Mouse (Mus musculus) adrenal gland, adult 2 months (tissue): ENCODE data around the gene Scn2a. TPM values are rescaled to one million over a fixed set of nuclear protein-coding genes. Genes with fewer than 3 reads are reported as not detected.
"Not testable (repeated sequence)": the region's sequence is repeated elsewhere in the genome, so short reads cannot be mapped to it uniquely, and the experiment has no call there.

ENCODE experiments used
- DNase-seq: peaks from one replicate; pipeline ENCODE4 v3.0.0; 2021
- polyA plus RNA-seq: library from polyadenylated mRNA; depleted of rRNA; stranded (reverse); fragments of >200 nt; gene quantifications from 2 replicates; pipeline ENCODE4 v1.2.3, GENCODE M21; 2012; rRNA removed
- total RNA-seq, 2 experiments: library from RNA; stranded (reverse); gene quantifications; 2 replicates each; pipeline ENCODE4 v1.2.3; 2021

Gene Scn2a
- total and polyA plus RNA-seq, 3 experiments = 0.07 to 1.2 (median 0.55) TPM

DNA sequence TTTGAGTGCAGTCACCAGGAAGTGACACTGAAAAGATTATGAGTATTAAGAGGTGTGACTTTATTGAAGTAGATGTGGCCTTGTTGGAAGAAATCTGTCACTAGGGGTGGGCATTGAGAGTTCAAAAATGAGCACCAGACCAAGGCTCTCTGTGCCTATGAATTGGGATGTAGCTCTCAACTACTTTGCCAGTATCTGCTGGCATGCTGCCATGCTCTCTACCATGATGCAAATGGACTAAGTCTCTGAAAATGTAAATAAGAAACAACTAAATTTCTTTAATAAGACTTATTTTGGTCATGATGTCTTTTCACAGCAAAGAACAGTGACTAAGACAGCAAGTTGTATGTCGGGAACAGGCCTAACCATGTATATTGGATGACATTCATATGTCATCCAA lies 79.7 kb downstream of the Scn2a start:
- no peak for DNase-seq

DNA sequence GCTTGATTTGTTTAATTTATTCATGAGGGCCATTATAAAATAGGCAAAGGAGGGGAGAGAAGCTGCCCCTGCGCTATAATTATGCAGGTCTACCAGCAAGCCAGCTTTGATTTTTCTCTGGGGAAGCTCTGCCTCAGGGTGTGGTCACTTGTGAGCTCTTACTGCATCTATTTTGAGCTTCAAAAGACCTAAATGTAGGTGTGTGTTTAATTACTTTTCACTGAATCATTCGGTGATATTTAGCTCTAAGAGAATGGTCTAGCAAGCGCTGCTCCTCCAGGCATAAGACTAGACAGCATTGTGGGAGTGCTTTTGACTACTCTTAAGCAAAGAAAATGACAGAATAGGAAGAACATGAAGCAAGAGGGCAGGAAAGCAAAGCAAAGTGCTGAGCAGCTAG lies 80.6 kb downstream of the Scn2a start:
- no peak for DNase-seq

DNA sequence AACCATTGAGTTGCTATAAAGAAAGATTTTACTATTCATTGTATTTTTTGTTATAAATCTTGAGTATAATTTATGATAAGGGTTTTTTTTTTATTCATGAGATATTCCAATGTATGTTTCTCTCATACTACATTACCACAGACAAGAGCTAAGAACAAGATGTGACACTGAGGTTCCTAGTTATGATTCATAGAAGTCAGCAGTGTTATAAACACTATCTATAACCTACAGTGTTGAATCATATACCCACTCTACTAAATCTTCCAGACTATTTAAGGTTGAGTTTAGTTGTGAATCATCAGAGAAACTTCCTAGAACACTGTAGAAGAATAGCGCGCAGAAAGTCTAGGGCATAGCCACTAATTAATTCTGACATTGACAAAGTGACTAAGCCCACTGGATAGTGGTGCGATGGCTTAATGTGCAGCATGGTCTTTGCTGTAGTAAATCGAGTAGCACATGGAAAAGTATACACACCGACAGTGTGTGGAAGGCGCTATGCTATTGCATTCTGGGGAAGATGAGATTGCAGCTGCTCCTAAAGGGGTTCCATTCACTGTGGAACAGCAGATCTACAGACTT lies 101.7 kb downstream of the Scn2a start:
- DNase-seq = no peak

DNA sequence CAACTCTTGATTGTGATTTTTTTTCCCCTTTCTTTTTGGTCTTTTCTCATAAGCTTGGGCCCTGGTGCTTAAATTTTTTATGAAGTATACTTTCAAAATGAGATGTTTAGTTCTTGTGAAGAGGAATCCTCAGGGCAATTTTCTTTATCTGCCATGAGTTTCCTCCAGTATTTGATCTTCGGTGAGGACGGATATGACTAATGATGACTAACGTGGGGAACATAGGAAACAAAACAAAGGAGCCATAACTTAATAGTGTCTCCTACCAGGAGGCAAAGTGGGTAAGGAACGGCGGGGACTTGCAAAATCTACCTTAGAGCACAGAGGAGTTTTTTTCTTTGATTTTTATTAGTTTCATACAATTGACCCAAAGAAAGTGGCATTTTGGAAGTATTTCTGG lies 124.8 kb downstream of the Scn2a start:
- peak; percentile 3 for DNase-seq

DNA sequence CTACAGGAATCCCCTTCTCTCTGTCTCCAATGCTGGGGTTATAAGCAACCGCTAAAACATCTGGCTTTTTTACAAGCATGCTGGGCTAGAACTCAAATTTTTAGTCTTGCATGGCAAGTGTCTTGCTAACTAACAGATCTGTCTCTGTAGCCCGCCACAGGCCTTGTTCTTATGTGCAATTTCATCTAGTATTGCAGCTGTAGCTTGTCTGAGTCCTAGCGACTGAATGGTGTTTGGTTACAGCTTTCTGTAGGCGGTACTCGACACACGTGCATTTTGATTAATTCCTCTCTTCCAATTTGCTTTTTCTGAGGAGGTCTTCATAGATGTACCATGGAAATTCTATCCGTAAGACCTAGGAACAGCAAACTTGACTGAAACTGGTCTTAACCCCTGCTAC lies 161.9 kb downstream of the Scn2a start:
- no peak for DNase-seq

DNA sequence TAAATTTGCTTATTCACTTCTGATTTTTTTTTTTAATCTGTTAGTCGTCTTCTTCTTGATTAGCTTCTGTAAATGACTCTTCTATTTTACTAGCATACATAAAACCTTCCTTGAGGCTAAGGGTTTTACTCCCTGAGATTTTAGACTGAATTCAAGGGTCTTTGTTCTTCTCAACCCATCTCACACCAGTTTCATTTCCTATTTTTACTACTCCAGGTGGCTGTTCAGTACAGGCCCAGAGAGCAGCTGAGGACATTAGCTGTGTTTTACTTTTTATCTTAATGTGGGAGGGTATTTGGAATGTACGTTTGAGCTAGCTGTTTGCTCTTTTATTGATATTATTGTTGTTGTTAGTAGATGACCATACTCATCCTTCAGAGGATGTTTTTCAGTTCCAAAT lies 162.8 kb downstream of the Scn2a start:
- no peak for DNase-seq

DNA sequence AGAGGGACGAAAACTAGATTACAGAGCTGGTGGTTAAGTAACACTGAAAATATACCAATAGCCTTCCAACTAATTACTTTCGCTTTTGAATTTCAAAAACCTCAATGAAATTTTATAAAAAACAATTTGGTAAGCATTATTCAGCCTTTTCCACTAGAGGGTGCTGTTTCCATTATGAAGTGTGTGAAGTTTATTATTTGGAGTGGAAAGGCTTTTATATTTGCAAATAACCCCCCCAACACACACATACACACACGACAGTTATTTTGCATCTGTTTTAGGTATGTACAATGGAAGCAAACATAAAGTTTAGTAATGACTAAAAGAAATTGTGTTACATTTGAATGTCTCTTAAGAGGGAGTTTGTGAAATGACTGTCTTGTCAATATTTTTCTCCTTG lies 171.9 kb downstream of the Scn2a start:
- no peak for DNase-seq

DNA sequence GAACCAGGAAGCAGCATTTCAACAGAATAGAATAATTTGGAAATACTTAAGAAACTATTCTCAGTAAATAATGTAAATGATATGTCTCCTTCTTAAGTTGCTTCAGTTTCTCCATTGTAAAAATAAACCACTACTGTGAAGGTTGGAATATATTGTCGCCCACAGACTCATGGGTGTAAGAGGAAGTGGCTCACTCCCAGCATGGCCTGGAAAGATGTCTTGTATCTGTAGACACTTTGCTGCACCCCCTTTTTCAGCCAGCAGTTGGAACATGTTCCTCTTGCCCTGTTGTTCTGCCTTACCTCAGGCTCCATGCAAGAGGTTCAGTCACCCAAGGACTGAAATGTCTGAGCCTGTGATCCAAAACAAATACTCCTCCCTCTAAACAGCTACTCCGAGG lies 173.0 kb downstream of the Scn2a start:
- no peak for DNase-seq

DNA sequence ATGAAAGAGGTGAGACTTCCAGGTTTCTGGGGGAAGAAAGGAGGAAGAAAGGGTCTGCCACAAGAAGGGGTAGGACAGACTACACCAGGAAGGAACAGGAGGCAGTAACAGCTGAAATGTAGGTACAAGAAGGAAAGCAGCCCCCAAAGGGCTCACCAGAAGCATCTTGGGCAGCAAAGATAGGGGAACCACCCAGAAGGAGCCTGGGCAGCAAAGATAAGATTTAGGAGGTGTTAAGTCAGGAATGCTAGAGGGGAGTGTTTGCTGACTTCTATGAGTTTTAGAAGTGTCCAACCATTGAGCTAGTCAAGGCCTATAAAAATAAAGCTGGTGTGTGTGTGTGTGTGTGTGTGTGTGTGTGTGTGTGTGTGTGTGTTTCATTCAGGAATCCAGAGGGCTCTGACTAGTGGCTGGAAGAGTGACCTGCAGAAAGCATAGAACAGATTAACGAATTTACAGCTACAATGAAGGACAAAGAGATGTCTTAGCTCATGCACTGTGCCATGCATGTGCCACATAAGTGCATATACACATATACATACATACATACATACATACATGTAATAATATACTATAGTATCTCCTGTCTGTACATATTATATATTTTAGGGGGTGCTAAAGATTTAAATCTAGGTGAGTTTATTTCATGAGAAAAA lies 180.6 kb downstream of the Scn2a start:
- no peak for DNase-seq

DNA sequence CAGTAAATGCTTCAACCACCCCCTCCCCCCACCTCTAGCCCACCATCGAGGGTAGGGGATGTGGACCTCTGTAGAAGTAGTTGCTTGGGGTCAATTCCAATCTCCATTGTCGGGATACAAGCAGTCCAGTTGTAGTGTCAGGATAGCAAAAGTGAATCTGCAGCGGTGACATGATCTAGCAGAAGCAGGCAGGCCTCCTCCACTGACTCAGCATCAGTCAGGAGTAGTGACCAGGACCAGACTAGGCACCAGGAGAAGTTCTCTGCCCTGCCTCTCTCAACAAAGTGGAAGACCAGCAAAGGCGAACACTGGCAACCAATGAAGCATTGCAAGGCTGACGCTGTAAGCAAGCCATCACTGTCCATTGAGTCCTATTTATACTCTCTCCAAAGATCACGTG lies 186.0 kb downstream of the Scn2a start:
- no peak for DNase-seq

DNA sequence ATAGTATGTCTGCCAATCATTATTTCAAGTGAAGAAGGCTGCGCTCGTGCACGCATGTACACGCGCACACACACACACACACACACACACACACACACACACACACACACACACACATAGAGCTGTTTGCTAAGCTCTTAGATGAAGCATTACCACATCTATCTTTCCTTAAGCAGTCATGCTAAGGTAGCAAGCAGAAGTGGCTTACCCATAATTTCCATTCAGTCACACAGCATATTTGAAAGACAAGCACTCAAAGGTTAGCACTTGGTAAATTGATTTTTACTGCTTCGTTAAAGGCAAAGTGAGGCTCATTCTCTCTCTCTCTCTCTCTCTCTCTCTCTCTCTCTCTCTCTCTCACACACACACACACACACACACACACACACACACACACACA lies 190.6 kb downstream of the Scn2a start:
- DNase-seq = not testable (repeated sequence)

Other genes with a start within 250 kb of the Scn2a start
- gene Scn3a, start 53.1 kb upstream of the Scn2a start, total RNA-seq = 1 to 10 TPM; 3.2 to 5.6 TPM
- 0.29 TPM in 2 replicates for gene Scn3a, start 53.1 kb upstream of the Scn2a start, polyA plus RNA-seq
- gene Csrnp3, start 225.0 kb downstream of the Scn2a start, total RNA-seq = 1 to 10 TPM in 1 of 2 experiments, under 1 TPM in 1; 0.17 to 1.0 TPM
- 0.12 TPM in 2 replicates for gene Csrnp3, start 225.0 kb downstream of the Scn2a start, polyA plus RNA-seq